Mouse (Mus musculus) forebrain, embryonic 14.5 days (tissue): ENCODE measurements around the gene Pitpnm2. TPM values are rescaled to one million over a fixed set of nuclear protein-coding genes. Genes with fewer than 3 reads are reported as not detected.
"Not testable (repeated sequence)": the region's sequence is repeated elsewhere in the genome, so short reads cannot be mapped to it uniquely, and the experiment has no call there.

ENCODE experiments used
- ATAC-seq: fragments of 200-750 bp; cut with Nextera tagmentation; 2 replicates; pipeline ENCODE4 v1.8.0; 2017; ENCODE audit warnings: mild to moderate bottlenecking, moderate library complexity
- DNase-seq: peaks from one replicate; pipeline ENCODE4 v3.0.0-alpha.2; 2015; ENCODE audit warnings: low spot score
- H3K27ac ChIP-seq: fragments of 300-500 bp; sonication (generic); 2 replicates; pipeline ENCODE4 v1.5.1; 2014; ENCODE audit warnings: low read depth, mild to moderate bottlenecking, control low read depth, low read length, moderate library complexity
- H3K27me3 ChIP-seq: fragments of 300-500 bp; sonication (generic); replicated peaks from 2 replicates; pipeline ENCODE4 v1.6.1; 2014; ENCODE audit warnings: low read length, control low read depth, mixed read lengths; ENCODE audit not compliant: control insufficient read depth, insufficient read depth
- H3K36me3 ChIP-seq: fragments of 300-500 bp; sonication (generic); 2 replicates; pipeline ENCODE4 v1.6.1; 2014; ENCODE audit warnings: low read length, control low read depth; ENCODE audit not compliant: control insufficient read depth, insufficient read depth
- H3K4me1 ChIP-seq: fragments of 300-500 bp; sonication (generic); 2 replicates; pipeline ENCODE4 v1.6.1; 2014; ENCODE audit warnings: antibody characterized with exemption, low read length, control low read depth; ENCODE audit not compliant: control insufficient read depth, insufficient read depth
- H3K4me2 ChIP-seq: fragments of 300-500 bp; sonication (generic); 2 replicates; pipeline ENCODE4 v1.6.1; 2014; ENCODE audit warnings: mild to moderate bottlenecking, control low read depth, low read length
- H3K4me3 ChIP-seq: fragments of 300-500 bp; sonication (generic); 2 replicates; pipeline ENCODE4 v1.5.1; 2014; ENCODE audit warnings: low read depth, low read length, control low read depth
- H3K9ac ChIP-seq: fragments of 300-500 bp; sonication (generic); 2 replicates; pipeline ENCODE4 v1.6.1; 2014; ENCODE audit warnings: mild to moderate bottlenecking, low read length, control low read depth, moderate library complexity
- H3K9me3 ChIP-seq: fragments of 300-500 bp; sonication (generic); replicated peaks from 2 replicates; pipeline ENCODE4 v1.6.1; 2016; ENCODE audit warnings: low read length, control low read depth, mixed read lengths; ENCODE audit not compliant: control insufficient read depth
- WGBS: fragments of 180-500 bp; shearing (Covaris S2); extraction: QIAGEN DNeasy Blood & Tissue Kit; methylation state at CpG from one replicate; pipeline ENCODE4 v1.1.7; 2014; 5-methylcytosine and 5-hydroxymethylcytosine counted together
- polyA plus RNA-seq: library from polyadenylated mRNA; unstranded; fragments of >200 nt; fragmentation: Nextera tagmentation; extraction: Ambion mirVana; gene quantifications from 2 replicates; pipeline ENCODE4 v1.2.1, GENCODE M21; 2014

Pitpnm2 gene
- 8.5 and 12.2 TPM in 2 replicates for polyA plus RNA-seq

DNA sequence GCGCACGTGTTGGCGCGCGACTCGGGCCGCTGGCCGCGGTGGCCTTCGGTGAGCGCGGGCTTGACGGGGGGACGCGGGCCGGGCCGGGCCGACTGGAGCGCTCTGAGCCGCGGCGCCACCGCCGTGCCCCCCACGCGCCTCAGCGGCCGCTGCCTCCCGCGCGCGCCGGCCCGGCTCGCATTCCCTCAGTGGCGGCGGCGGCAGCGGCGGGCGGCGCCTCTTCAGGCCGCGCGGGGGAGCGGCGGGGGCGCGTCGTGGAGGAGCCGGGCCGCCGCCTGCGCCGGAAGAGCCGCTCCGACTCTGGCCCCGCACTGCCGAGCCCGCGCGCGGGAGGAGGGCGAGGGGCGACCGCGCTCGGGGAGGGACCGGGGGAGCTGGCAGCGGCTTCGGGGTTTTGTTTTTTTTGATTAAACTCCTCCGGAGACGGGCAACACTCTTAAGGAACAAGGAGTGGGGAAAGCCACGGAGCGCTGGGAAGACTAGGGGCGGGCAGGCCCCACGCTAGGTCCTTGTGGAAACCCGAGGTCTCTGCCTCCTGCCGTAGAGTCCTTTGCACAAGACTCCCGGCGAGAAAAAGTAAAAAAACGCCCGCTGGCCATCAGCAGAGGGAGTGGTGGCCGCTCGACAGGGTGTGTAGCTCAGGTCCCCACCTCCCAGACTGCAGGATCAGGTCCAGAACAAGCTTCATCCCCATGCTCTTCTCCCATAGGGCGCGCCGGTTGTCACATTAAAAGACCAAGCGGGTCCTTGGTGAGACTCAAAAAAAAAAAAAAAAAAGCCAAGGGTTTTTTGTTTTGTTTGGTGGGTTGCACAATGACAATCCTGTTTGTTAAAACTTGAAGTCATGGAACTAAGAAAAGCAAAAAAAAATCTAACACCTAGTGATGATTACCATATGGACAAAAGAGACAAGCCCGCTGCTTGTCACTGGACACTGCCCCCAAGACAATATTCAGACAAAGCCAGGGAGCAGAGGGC, at the start of gene Pitpnm2:
Pitpnm2 (minus strand) TSS at position 147 of the 978 bp plus-strand sequence.
- peaks cover 13% of the 10 kb centered on the region for H3K36me3 ChIP-seq
- peak within 1 kb of the TSS; percentile 58; the same call in 1 of the 2 replicates for H3K27ac ChIP-seq
- no peaks in the 10 kb centered on the region; the same call in 1 of the 2 replicates for H3K4me1 ChIP-seq
- H3K9me3 ChIP-seq: no peaks in the 10 kb centered on the region
- peak; percentile 84 for ATAC-seq
- H3K4me3 ChIP-seq: peak within 1 kb of the TSS; percentile 55
- peak; percentile 69 for DNase-seq
- WGBS: under 1% methylated on average over 45 of the region's 90 CpGs
- peak within 1 kb of the TSS; percentile 82 for H3K4me2 ChIP-seq
- no peaks in the 10 kb centered on the region for H3K27me3 ChIP-seq
- peak within 1 kb of the TSS; percentile 80 for H3K9ac ChIP-seq

DNA sequence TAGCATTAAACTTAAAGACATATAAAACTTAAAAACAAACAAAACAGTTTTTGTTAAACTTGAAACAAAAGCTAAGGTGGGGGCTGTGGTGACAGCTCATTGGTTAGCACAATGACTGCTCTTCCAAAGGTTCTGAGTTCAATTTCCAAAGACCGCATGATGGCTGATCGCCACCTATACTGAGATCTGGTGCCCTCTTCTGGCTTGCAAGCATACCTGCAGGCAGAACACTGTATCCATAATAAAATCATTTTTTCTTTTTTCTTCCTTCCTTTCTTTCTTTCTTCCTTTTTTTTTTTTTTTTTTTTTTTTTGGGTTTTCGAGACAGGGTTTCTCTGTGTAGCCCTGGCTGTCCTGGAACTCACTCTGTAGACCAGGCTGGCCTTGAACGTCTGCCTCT, 49.7 kb upstream of the Pitpnm2 start:
- peaks cover 61% of the 10 kb centered on the region for H3K36me3 ChIP-seq
- ATAC-seq, H3K4me2 ChIP-seq, H3K27me3 ChIP-seq, H3K4me1 ChIP-seq, H3K27ac ChIP-seq, H3K9me3 ChIP-seq, H3K4me3 ChIP-seq, H3K9ac ChIP-seq: not testable (repeated sequence)
- WGBS: 59% methylated on average over 3 of the region's 4 CpGs
- DNase-seq: peak; percentile 55

DNA sequence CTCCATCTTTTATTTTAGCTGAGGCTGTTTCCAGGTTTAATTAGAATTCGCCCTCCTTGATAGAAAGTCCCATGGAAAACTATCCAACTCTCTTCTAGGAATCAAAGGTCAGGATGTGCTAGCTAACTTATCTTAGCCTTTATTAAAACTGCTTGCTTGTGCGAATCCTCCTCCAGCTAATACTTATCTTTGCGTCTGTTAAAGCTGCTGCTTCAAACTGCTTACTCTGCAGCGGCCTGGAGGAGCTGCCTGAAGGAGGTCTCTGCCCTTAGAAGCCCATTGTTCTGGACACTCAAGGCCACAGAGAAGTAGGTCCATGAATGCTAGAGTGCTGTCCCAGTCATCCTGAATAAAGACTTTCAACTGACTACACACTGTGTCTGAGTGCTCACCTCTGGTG, 46.9 kb upstream of the Pitpnm2 start:
- Histone ChIP-seq H3K4me2 (no peak overlapping the region), H3K9ac (no peak overlapping the region), H3K27me3 (no peaks in the 10 kb centered on the region), H3K36me3 (peaks cover 70% of the 10 kb centered on the region), H3K4me1 (no peaks in the 10 kb centered on the region), H3K4me3 (no peak overlapping the region), H3K27ac (no peak overlapping the region), H3K9me3 (no peaks in the 10 kb centered on the region)
- WGBS: 95% methylated on average over 4 of the region's 4 CpGs
- no peak for ATAC-seq
- no peak for DNase-seq

DNA sequence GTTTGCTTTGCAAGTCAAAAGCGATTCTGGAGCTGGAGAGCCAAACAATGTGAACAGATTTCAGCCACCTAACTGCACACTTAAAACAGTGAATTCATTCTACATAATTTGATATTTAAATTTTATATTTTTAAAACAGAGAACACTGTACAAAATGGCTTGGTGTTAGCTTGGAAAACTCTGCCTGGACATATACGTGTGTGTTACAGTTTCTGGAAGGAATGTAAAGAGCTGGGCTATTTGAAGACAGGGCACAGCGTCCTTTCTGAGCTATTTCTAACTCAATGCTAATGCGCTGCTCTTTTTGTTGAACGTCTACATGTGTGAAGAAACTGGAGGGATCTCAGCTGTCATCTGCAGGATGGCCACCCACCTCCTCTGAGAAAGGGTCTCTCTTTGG, 44.4 kb upstream of the Pitpnm2 start:
- no peak overlapping the region for H3K9ac ChIP-seq
- no peak for ATAC-seq

DNA sequence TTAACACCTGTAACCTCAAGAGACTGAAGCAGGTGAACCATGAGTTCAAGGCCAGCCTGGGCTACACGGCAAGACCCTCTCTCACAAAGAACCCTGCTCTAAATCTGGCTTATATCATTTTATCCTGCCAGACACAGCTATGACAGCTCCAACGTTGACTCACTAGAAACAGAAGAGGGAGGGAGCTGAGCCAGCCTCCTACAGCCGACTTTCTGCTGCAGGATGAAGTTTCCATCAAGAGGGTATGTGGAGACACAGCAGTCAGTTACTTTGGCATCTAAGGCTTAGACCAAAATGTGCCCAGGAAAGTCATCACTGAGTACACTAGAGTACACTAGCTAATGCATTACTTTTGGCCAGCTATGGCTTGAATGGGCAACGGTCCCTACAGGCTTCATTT, 40.7 kb upstream of the Pitpnm2 start:
- WGBS: 88% methylated on average over 4 of the region's 4 CpGs
- DNase-seq: no peak

More for the DNA sequence above, 44.4 kb upstream of the Pitpnm2 start:
- 95% methylated on average over 5 of the region's 5 CpGs for WGBS
- H3K36me3 ChIP-seq: peaks cover 87% of the 10 kb centered on the region
- H3K27ac ChIP-seq: no peak overlapping the region
- no peaks in the 10 kb centered on the region for H3K9me3 ChIP-seq
- H3K4me1 ChIP-seq: no peaks in the 10 kb centered on the region
- H3K27me3 ChIP-seq: no peaks in the 10 kb centered on the region
- no peak overlapping the region for H3K4me3 ChIP-seq
- no peak overlapping the region for H3K4me2 ChIP-seq
- DNase-seq: no peak

DNA sequence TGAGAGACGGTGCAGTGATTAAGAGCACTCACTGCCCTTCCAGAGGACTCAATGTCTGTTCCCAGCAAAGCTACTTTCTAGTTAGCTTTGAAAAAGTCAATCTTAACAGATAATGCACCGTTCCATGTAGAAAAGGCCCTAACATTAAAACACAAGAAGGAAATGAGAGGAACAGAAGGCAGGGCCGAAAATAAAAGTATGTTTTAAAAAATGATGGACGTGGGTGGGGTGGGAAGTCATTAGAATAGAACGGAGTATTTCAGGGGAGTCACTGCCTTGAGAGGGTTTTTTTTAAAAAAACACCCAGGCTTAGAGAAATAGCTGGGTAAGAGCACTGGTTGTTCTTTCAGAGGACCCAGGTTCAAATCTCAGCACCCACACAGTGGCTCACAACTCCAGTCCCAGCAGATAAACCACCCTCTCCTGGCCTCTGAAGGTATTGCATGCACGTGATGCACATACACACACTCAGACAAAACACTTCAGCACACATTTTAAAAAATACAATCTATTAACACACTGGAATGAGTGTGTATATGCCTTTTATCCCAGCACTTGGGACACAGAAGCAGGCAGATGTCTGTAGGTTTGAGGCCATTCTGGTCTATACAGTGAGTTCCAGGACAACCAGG, 38.2 kb upstream of the Pitpnm2 start:
- ATAC-seq (no peak), DNase-seq (no peak)
- no peaks in the 10 kb centered on the region for H3K4me1 ChIP-seq
- WGBS: 97% methylated on average over 6 of the region's 6 CpGs
- H3K4me2 ChIP-seq: no peak overlapping the region
- H3K27ac ChIP-seq: no peak overlapping the region
- H3K9ac ChIP-seq: no peak overlapping the region
- H3K36me3 ChIP-seq: peaks cover 91% of the 10 kb centered on the region
- H3K27me3 ChIP-seq: no peaks in the 10 kb centered on the region
- H3K4me3 ChIP-seq: no peak overlapping the region
- no peaks in the 10 kb centered on the region for H3K9me3 ChIP-seq

More for the DNA sequence above, 40.7 kb upstream of the Pitpnm2 start:
- Histone ChIP-seq H3K27ac (no peak overlapping the region), H3K4me2 (no peak overlapping the region), H3K4me1 (no peaks in the 10 kb centered on the region), H3K9ac (no peak overlapping the region), H3K27me3 (no peaks in the 10 kb centered on the region), H3K36me3 (peaks cover 92% of the 10 kb centered on the region), H3K9me3 (no peaks in the 10 kb centered on the region), H3K4me3 (no peak overlapping the region)
- ATAC-seq: no peak

DNA sequence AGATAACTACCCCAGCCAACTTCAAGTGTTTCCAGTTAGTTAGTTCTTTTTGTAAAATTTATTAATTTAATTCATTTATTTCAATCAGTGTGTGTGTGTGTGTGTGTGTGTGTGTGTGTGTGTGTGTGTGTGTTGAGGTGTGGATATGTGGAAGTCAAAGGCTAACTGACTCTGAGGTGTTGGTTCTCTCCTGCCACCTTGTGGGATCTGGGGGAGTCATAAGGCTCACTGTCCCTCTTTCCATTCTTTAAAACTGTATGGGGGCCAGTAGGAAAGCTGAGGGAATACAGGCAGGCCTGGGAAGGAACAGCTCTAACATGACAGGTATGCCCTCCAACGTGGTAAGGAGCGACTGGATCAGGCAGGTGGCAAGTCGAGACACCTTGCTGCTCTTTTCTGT, 34.8 kb upstream of the Pitpnm2 start:
- Histone ChIP-seq H3K4me2 (no peak overlapping the region), H3K27ac (no peak overlapping the region), H3K36me3 (peaks cover 81% of the 10 kb centered on the region), H3K4me3 (no peak overlapping the region), H3K9me3 (no peaks in the 10 kb centered on the region), H3K4me1 (no peaks in the 10 kb centered on the region), H3K9ac (no peak overlapping the region), H3K27me3 (no peaks in the 10 kb centered on the region)
- WGBS: 71% methylated on average over 3 of the region's 3 CpGs
- peak; percentile 13 for DNase-seq
- no peak for ATAC-seq

DNA sequence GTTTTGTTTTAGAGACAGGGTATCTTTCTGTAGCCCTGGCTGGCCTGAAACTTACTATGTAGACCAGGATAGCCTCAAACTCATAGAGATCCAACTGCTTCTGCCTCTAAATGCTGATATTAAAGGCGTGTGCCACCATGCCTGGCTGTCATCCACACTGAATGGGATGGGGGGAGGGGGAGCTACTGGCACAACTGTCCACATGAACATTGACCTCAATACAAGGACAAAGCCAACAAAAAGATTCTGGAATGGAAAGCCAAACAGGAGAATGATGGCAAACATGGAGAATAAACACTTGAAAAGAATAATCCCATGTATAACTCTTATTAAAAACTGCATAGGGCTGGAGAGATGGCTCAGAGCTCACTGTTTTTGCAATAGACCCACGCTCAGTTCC, 33.3 kb upstream of the Pitpnm2 start:
- ATAC-seq (no peak), DNase-seq (no peak)
- Histone ChIP-seq H3K4me2 (no peak overlapping the region), H3K4me1 (no peaks in the 10 kb centered on the region), H3K27me3 (no peaks in the 10 kb centered on the region), H3K27ac (no peak overlapping the region), H3K9me3 (no peaks in the 10 kb centered on the region), H3K4me3 (no peak overlapping the region), H3K9ac (no peak overlapping the region), H3K36me3 (peaks cover 82% of the 10 kb centered on the region)
- 84% methylated on average over 2 of the region's 2 CpGs for WGBS
